Mouse (Mus musculus) kidney, adult 2 months (tissue): ENCODE data around the gene Fdxr.

Source experiments
- CTCF ChIP-seq: fragments of 200-500 bp; conservative IDR thresholded peaks from 2 replicates; pipeline ENCODE4 v1.5.1; 2011; ENCODE audit warnings: low read depth, mild to moderate bottlenecking, control low read depth, low read length, moderate library complexity, mixed read lengths; ENCODE audit not compliant: insufficient read depth, insufficient read length
- POLR2A ChIP-seq: fragments of 200-500 bp; IDR thresholded peaks from one replicate; pipeline ENCODE4 v1.6.1; 2011; ENCODE audit warnings: low read depth, low read length, control low read depth

DNA sequence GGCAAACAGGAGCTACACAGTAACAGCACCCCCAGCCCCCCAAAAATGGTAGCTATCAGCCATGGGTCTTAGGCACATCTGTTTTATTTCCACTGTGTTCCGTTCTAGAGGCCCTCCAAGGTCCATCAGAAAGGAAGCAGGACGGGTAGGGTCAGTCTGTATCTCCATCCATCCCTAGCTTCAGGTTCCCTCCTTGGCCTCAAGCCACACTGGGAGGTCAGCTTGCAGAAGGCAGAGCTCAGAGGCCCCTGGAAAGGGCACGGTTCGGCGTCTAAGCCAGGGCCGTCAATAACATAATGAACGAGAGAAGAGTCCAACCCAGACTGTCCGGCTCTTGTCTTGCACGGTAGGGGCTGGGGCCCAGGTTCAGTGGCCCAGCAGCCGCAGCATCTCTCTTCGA lies 8.9 kb downstream of the Fdxr start:
- TF ChIP-seq CTCF, result no peak
- TF ChIP-seq POLR2A, result no peak
